Mouse (Mus musculus): ENCODE results near the gene 1700021F07Rik.

Gene 1700021F07Rik

DNA sequence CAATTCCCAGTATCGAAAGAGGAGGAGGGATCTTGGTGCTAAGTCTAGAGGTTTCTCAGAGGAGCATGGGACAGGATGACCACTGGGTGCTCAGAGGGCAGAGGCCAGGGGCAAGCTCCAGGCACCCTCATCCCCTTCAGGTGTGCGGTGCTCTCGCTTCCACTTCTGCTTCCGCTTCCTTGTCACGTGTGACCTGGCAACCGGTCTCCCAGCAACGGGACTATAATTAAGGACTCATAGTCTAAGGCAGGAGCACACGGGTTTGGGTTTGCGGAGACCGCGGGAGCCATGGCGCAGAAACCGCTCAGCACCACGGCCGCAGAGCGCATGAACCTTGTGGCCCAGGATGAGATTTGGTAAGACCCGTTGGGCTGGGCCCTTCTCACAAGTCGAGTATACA, at the start of gene 1700021F07Rik:
TSS of gene 1700021F07Rik (plus strand) at position 211 of the 400 bp plus-strand sequence.
- ATAC-seq (ENCODE audit: insufficient number of reproducible peaks, low FRiP score, low TSS enrichment), result no peak

- ATAC-seq (ENCODE audit: insufficient number of reproducible peaks, low FRiP score, low TSS enrichment), result no peak; the same call in 1 of the 2 replicates
Measured at GRCm38 (mm10) chr2:173473233-173473632, 49.2 kb upstream of the 1700021F07Rik start.

- ATAC-seq (ENCODE audit: insufficient number of reproducible peaks, low FRiP score, low TSS enrichment), result no peak
Measured at GRCm38 (mm10) chr2:173479050-173479449, 43.3 kb upstream of the 1700021F07Rik start.

- ATAC-seq (ENCODE audit: insufficient number of reproducible peaks, low FRiP score, low TSS enrichment), result no peak
Measured at GRCm38 (mm10) chr2:173484486-173484885, 37.9 kb upstream of the 1700021F07Rik start.

DNA sequence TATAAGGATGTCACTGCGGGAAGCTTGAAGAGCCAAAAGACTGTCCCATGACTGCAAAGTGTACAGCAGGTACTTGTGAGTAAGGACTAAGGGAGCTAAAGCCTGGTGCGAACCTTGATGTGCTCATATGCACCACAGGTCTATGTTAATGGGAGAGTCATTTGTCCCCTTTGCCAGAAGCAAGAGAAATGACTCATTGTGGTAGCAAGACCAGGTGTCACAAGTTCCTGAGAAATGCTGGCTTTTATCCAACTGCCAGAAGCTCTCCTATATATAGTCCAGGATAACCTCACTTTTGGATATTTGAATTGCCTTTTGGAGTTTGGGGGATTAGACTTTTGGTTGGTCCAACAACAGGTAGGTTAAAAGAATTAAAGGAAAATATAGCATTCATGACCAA, 22.8 kb upstream of the 1700021F07Rik start:
- ATAC-seq (ENCODE audit: insufficient number of reproducible peaks, low FRiP score, low TSS enrichment), result no peak

DNA sequence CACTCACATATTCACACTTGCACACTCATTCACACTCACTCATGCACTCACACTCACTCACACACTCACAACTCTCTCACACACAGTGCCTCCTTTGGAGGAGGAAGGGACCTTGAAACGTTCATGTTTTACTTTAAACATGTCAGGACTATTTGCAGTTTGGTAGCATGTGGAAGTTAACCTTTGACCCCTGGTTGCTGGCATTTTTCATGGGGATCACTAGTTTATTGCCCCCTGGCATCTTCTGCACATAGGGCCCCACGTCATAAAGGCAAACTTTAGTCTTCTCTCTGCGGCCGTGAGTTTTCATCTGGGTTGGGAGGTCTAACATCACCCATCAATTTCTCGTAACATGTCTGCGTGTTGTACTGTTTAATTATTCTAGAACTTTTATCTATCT, 8.4 kb upstream of the 1700021F07Rik start:
- ATAC-seq (ENCODE audit: insufficient number of reproducible peaks, low FRiP score, low TSS enrichment), result no peak

DNA sequence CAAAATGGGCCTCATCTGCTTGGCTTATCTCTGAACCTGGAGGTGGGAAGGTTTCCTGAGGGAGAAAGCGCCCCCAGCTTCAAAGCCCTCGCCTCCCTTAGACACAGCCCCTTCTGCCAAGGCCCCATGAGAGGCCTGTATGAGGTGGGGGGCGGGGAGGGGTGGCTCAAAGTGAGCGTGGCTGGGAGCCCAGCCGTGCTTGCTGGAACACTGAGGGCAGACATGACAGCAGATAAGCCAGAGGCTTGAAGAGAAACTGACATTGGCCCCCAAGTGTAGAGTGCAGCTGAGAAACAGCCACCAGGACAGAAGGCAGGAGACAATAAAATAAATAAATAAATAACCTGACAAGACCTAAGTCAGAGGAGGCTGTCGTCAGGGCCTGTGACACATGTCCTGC, 7.2 kb upstream of the 1700021F07Rik start:
- ATAC-seq (ENCODE audit: insufficient number of reproducible peaks, low FRiP score, low TSS enrichment), result no peak

- ATAC-seq (ENCODE audit: insufficient number of reproducible peaks, low FRiP score, low TSS enrichment), result no peak
Measured at GRCm38 (mm10) chr2:173516150-173516855, 6.1 kb upstream of the 1700021F07Rik start.

DNA sequence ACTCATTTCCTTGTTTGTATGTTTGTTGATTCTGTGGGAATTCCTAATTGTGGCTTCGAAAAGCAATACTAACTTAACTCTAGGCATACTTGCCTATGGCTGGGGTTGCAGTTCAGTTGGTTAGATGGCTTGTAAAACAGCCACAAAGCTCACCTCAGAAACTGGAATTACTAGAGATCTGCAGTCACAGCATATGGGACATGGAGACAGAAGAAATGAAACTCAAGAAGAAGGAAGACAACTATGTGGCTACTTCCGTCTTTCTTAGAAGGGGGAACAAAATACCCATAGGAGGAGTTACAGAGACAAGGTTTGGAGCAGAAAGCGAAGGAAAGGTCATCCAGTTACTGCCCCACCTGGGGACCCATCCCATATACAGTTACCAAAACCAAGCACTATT, 6.1 kb downstream of the 1700021F07Rik start:
- ATAC-seq (ENCODE audit: insufficient number of reproducible peaks, low FRiP score, low TSS enrichment), result no peak

DNA sequence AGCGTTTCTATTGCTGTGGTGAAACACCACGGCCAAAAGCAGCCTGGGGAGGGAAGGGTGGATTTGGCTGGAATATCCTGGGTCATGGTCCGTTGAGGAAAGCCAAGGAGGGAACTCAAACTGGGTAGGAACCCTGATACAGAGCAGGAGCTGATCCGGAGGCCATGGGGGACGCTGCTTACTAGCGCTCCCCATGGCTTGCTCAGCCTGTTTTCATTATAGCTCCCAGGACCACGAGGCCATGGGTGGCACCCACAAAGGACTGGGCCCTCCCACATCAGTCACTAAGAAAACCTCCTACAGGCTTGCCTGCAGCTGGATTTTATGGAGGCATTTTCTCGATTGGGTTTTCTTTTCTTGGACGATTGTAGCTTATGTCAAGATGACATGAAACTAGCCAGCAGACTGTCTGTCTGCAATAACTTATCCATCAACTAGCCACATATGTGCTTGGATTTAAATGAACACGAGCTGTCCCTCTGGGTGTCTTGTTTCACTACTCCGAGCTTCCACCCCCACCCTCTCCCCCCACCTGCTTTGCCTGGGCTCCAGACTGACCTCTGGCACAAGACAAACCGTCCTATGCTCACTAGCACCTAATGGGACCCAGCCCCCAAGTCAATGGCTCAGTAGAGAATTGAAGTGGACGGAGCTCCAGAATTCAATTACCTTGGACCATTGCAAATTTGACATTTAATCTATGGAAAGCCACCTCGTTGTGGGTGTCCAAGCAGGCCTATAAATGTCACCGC, 10.5 kb downstream of the 1700021F07Rik start:
- ATAC-seq (ENCODE audit: insufficient number of reproducible peaks, low FRiP score, low TSS enrichment), result no peak

DNA sequence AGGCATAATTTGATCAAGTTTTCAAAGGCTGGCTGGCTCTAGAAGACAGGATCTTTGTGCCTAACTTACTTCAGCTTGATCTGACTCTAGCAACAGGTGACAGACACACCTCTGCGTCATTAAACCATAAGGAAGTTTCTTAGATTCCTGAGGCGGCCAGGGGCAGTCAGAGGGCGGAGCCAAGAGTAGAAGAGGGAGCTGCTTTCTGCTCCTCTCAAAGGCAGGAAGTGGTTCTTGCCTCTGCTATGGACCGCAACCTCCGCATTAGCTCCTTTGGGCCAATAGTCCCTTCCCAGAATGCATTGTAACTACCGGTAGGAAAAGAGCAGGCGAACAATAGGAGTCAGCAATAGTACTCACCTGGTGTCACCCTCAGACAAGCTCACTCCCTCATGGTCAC, 12.2 kb downstream of the 1700021F07Rik start:
- ATAC-seq (ENCODE audit: insufficient number of reproducible peaks, low FRiP score, low TSS enrichment), result no peak

DNA sequence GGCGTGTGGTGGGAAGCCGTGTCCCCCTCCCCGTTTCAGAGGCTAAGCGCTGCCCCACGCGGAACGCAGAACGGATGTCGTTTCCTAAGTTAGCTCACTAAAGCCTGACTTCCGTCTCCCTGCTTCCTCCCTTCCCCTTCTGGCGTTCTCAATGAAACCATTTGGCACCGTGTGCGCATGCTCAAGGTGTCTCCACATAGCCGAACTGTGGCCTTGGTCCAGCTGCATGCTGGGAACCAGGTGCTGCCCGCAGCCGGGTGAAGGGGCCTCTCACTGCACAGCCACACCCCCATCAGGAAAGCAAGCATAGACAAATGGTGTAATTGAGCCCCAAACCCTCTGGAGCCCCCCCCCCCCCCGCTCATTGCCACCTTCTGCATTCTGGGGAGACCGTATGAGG, 13.0 kb downstream of the 1700021F07Rik start:
- ATAC-seq (ENCODE audit: insufficient number of reproducible peaks, low FRiP score, low TSS enrichment), result peak; percentile 62

- no peak for ATAC-seq (ENCODE audit: insufficient number of reproducible peaks, low FRiP score, low TSS enrichment)
Measured at GRCm38 (mm10) chr2:173535886-173536285, 13.5 kb downstream of the 1700021F07Rik start.

DNA sequence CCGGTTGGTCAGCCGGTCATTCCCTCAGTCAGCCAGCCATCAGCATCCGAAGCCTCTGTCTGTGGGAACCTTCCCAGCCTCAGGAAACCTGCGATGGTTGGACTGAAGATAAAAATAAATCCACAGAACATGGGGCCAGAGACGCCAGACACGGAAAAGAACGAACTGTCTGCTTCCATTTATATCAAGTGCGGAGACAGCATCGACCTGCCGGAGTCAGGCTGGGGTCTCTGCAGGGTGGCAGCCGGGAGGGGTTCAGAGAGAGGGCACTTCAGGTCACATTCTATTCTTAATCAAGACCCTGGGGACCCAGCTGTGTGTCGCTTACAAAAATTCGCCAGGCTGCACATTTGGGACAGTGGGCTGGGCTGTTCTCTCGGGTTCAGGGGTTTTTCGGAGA, 17.4 kb downstream of the 1700021F07Rik start:
- no peak for ATAC-seq (ENCODE audit: insufficient number of reproducible peaks, low FRiP score, low TSS enrichment)

DNA sequence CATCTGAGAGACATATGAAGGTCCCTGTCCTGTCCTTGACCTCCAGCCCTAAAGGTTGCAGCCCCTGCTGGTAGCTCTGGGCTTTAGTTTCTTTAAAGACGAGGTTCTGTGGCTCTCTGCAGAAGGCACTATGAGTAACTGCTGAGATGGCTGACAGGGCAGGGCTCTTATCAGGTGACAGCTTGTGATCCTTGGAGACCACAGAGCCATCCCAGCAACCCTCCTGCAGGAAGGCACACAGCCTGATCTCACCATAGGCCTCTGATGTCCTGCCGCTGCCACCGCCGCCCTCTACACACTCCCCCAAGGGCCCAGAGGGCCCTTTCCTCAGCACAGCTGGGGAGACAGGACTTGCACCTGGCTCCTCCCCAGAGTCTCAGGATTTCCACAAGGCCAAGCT, 19.4 kb downstream of the 1700021F07Rik start:
- no peak for ATAC-seq (ENCODE audit: insufficient number of reproducible peaks, low FRiP score, low TSS enrichment)

GRCm38 (mm10) chr2:173542716-173543115, 20.3 kb downstream of the 1700021F07Rik start:
- no peak for ATAC-seq (ENCODE audit: insufficient number of reproducible peaks, low FRiP score, low TSS enrichment)

DNA sequence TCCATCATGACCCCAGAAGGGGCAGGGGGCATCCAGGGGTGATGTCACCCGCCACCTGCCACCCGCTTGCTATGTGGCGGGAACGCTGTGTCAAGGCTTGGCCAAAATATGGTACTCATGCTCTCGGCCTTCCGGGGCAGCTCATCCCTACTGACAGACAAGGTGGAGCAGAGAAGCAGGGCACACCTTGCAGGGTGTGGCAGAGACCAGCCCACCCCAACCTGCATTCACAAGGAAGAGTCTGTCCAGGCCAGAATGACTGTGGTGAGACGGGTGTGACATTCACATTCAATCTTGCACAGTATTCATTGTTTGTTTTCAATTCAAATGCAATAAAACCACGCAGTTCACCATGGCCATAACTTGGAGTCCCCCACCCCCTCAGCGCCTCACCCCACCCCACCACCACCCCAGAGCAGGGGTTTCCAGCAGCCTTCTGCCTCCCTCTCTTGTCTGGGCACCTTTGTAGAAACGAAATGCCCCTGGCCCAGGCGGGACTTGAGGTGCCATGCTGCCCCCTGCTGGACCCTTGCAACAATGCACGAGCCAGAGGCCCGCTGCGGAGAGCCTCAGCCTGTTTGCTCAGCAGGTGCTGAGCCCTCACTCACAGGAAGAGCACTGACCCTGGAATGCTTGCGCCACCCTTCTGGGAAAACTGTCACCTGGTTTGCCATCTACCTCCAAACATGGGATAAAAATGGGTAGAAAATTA, 23.8 kb downstream of the 1700021F07Rik start:
- 0 out of 2 replicates have a peak, but pooled peaks have one; percentile 41 for ATAC-seq (ENCODE audit: insufficient number of reproducible peaks, low FRiP score, low TSS enrichment)

GRCm38 (mm10) chr2:173549236-173549635, 26.9 kb downstream of the 1700021F07Rik start:
- ATAC-seq (ENCODE audit: insufficient number of reproducible peaks, low FRiP score, low TSS enrichment), result no peak

DNA sequence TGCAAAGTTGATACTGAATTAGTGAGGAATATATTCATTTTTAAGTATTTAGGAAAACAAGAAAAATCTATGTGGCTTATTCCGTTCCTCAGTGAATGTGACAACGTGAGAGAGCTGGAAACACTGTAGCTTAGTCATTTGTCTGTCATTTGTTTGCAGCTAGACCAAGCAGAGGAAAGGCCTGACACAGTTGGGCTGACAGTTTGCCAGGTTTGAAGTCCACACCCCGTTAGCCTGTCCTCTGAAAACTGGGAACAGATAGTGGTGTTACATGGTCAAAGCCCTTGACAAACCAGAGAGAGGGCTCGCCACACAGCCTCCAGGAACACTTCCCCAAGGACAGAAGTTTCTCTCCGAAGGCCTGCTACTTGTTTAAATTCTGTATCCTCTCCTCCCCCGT, 28.3 kb downstream of the 1700021F07Rik start:
- no peak for ATAC-seq (ENCODE audit: insufficient number of reproducible peaks, low FRiP score, low TSS enrichment)

DNA sequence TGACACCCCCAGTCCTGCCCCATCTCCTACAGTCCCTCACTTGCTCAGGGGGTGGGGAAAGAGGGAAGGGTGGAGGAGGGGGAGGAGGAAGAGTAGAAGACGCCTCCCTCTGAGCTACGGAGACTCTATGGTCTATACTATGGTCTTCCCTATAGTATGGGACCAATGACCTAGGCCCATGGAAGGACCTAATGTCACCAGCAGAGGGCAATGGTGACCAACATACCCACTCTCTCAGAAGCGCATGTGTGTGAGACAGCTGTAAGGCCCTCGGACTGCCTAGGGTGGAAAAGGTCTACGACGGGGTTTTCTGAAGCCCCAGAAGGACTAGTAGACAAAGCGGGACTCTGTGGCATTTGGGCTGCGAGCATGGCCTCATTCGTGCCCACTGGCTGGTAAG, 31.5 kb downstream of the 1700021F07Rik start:
- no peak for ATAC-seq (ENCODE audit: insufficient number of reproducible peaks, low FRiP score, low TSS enrichment)

DNA sequence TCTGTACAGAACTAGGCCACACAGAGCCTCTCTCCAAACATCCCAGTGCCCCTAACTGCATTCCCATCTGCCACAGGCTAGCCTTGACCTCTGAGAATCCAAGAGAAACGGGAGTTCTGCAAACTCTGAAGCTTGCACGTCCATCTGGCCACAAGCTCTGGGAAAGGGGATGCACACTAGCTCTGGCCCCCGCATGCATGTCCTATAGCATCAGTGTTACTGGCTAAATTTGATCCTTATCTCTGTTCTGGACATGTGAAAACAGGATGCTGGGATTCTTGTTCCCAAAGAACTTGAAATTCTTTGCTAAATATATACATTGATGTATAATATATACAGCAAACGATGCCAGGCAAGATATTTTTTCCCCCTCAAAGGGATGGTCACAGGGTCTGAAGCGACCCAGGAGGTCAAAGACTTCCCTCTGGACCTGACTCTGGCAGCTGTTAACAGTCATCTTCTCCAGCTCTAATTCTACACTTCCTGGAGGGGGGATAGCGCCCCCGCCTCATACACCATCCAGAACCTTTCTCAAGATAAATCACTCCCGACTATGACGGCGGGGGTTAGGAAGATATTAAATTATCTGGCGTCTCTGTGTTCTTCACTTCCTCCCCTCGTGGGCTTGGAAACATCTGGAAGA, 36.5 kb downstream of the 1700021F07Rik start:
- no peak for ATAC-seq (ENCODE audit: insufficient number of reproducible peaks, low FRiP score, low TSS enrichment)
